Mouse (Mus musculus): ENCODE data around the gene Zdhhc14.
"Not testable (repeated sequence)": the region's sequence is repeated elsewhere in the genome, so short reads cannot be mapped to it uniquely, and the experiment has no call there.

Gene Zdhhc14

GRCm38 (mm10) chr17:5609875-5610552 is 117.7 kb downstream of the Zdhhc14 start:
- no peak for DNase-seq

DNA sequence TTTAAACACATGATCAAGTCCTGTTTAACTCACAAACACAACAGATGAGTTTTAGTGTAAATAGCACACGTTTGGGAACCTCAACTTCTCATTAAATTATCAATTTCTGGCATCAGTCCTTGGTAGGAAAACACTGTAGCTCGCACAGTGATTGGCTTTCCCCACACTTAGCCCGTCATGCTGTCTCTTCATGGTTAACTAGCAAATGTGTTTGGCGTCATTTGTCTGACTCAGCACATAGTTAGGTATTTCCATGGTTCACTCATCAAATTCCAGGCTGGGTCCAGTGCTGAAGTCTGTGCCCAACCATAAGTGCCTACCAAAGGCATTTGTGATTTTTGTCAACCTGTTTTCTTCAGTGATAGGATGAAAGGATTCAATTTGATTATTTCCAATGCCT is 119.9 kb downstream of the Zdhhc14 start:
- no peak for DNase-seq

DNA sequence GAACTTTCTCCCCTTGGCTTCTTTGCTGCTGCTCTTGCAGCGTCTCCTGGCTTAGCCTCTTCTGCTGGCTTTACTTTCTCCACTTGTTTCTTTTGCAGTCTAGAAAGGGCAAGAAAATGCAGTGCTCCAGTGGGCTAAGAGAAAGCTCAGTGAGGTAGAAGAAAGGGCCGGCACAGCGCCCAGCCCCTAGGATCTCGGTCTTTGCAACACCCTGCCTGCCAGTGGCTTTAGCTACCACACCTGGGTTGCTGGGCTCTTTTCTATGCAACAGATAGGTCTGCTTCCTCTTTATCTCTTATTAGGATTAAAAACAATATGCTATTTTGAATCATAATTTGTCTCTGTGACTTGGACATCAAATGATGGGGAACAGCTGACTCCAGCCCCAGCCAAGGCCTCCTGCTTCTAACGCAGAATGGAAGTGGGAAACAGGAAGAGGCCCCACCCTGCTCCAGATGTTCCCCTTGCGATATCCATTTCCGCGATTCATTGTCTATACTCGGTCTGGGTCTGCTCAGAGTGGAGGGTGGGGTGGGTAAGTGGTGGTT is 122.5 kb downstream of the Zdhhc14 start:
- no peak for DNase-seq

- DNase-seq, result no peak
These were observed 129.6 kb downstream of the Zdhhc14 start for GRCm38 (mm10) chr17:5621626-5622591.

- DNase-seq, result no peak
These were observed 130.4 kb downstream of the Zdhhc14 start for GRCm38 (mm10) chr17:5622764-5623163.

GRCm38 (mm10) chr17:5623181-5623580 is 130.8 kb downstream of the Zdhhc14 start:
- DNase-seq, result no peak

DNA sequence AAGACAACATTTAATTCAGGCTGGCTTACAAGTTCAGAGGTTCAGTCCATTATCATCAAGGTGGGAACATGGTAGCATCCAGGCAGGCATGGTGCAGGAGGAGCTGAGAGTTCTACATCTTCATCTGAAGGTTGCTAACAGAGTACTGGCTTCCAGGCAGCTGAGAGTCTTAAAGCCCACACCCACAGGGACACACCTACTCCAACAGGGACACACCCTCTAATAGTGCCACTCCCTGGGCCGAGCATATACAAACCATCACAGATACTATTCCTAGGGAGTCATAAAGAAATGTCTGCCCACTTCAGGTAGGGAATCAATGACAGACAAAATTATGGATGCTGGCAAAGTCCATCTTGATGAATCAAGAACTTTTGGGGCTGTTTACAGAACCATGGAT is 132.5 kb downstream of the Zdhhc14 start:
- DNase-seq, result not testable (repeated sequence)

DNA sequence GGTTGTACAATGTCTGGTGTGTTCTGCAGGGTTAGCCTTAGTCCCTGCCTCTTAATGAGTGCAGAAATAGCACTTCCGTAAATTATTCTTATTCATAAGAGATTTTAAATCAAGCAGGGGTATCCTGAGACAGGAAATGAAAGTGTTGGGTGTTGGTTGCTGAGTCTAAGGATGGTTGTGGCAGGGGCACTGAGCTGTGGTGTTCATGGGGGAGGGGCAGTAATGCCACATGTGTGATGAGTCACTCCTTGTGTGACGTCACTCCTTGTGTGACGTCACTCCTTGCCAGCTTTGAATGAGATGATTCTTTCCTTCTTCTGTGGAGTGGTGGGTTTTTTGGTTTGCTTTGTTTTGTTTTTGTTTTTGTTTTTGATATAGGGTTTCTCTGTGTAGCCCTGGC is 134.0 kb downstream of the Zdhhc14 start:
- DNase-seq, result no peak

DNA sequence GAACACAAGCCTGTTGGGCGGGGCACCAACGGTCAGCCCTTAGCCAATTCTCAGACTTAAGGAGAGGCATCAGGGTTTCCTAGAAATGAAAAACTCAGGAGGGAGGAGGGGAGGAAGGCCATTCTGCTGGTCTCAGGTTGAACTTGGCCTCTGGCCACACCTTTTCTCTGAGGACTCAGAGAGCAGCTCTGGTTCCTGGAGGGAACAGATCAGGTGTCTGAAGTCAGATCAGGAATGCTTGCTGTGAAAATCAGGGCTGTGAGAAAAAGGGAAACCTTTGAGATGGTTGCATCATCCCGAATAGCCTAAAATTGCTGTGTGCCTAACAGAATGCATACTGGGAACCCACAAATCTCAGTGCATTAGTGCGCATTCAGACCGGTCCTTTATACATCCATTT is 135.3 kb downstream of the Zdhhc14 start:
- DNase-seq, result no peak

- DNase-seq, result no peak
These were observed 137.3 kb downstream of the Zdhhc14 start for GRCm38 (mm10) chr17:5629651-5630050.

DNA sequence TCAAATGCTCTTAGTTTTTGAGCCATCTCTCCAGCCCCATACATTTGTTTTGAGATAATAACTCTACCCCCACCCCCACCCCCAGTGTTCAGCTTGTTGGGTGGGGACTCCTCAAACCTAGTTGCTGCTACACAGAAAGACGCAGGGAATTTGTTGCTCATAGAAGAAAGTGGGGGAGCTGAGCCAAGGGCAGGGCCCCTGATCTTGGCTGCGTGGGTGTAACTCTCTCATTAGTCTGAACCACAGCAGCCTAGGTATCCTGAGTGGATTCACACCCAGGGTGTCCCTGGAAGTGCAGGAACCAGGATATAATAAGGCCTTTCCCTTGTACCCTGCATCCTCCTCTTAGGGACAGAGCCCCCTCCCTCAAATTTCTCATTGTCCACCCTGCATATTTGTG is 142.9 kb downstream of the Zdhhc14 start:
- DNase-seq, result no peak

GRCm38 (mm10) chr17:5641436-5641835 is 149.1 kb downstream of the Zdhhc14 start:
- DNase-seq, result no peak

DNA sequence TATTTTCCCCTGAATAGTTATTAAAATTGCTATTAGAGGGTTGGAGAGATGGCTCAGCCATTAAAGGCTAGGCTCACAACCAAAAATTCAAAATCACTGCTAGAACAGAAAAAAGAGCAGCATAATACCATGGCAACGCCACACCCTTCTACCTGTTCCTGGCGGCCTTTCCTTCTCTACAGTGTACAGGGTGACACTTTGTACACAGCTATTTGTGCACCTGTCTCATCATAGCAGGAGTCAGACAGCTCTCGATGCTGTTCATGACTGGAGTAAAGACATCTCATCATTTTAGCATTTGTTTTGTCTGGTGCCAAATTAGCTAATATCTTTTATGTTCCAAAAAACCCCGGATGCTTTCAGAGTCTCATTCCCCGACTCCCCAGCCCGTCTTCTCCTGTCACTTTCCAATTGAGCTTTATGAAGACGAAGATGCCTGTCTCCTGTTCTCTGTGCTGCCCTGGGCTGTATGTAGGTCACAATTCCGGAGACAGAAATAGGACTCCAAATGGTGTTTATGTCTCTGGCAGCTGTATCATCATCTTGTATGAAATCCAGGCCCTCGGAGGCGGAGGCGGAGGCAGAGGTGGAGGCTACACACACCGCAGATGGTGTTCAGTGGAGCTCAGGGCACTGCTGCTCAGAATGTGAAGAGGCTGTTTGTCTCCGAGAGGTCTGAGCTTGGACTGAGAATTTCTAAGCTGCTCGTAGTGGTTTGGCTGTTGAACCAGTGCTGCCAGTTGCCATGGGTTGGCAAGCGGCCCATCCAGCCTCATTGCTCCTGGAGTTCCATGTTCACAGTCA is 150.8 kb downstream of the Zdhhc14 start:
- peak; percentile 82 for DNase-seq

DNA sequence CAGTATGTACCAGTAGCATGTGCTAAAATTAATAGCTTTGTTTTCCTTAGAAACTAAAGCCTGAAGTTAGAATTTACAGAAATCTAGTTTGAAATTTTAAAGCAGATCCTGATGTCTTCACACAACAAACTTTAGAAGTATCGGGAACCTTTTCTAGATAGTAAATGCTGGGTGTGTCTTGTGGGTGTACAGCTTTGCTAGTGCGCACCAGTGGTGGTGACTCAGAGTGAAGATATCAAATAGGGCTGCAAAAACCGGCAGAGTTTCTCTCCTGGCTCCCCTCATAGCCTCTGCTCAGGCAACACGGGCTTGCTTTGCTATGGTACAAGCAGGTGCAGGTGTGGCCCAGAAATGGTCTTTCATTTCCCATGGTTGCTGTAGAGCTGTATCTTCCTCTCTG is 157.8 kb downstream of the Zdhhc14 start:
- no peak for DNase-seq

DNA sequence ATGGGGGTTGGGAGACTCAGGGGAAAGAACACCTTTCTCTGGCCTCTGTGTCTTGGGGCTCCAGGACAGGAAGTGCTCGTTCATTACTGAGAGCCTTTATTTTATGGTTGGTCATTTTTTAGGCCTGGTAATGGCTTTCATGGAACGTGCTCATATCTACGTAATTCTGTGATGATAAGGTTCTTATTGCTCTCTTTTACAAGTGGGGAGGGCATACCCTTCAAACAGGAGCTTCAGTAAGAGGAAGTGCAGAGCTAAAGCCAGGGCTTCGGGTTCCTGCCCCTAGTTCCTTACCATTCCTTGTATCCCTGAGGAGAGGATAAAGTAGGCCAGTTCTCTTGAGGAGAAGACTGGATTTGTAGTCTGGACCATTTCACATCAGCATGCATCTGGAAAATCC is 158.3 kb downstream of the Zdhhc14 start:
- no peak for DNase-seq

DNA sequence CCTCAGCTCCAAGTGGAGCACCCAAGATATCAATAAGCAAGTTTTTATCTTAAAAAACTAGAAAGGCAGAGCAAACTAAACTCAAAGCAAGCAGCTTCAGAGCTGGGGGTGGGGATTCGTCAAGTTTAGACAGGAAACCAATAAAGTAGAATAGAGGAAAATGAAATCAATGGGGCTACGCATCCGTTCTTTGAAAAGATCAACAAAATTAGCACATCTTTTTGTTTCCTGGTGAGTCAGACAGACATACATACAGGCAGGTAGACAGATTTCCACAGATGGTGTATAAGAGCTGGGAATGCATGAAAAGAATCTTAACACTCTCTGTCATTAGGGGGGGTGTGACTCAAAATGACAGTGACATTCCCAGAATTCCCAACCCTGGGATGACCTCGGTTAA is 159.2 kb downstream of the Zdhhc14 start:
- DNase-seq, result no peak

DNA sequence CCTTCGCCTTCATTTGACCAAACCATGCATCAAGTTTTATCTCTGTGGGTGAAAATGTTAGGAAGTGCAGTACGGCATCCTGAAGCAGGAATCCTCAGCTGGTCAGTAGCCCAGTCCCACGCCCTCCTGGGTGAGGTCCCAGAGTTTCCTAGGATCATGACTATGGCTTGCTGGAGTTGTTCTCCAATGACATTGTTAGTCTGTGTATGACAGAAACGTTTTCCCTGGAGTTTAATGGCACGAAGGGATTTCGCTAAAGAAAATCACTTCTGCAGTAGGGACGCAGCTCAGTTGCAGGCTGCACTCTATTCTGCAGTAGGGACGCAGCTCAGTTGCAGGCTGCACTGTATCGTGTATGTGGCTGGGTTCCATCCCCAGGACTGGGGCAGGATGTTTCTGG is 161.6 kb downstream of the Zdhhc14 start:
- no peak for DNase-seq

DNA sequence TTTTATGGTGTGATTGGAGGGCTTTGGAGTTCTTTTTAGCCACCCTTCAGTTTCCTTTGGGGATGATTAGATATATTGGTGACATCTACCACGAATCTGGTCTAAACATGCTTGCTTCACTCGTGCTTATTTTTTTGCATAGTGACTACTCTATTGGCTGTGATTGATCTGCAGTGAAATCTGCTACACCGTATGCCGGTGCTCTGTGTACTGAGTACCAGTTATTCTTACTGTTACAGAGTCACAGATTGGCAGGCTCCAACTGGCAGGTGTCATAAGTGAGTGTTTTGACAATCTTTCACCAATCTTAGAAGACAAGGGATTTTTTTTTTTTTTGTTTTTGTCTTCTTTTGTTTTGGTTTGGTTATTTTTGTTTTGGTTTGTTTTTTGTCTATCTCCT is 163.2 kb downstream of the Zdhhc14 start:
- no peak for DNase-seq

- no peak for DNase-seq
These were observed 168.1 kb downstream of the Zdhhc14 start for GRCm38 (mm10) chr17:5660317-5661080.

GRCm38 (mm10) chr17:5666652-5667051 is 174.3 kb downstream of the Zdhhc14 start:
- DNase-seq, result no peak

DNA sequence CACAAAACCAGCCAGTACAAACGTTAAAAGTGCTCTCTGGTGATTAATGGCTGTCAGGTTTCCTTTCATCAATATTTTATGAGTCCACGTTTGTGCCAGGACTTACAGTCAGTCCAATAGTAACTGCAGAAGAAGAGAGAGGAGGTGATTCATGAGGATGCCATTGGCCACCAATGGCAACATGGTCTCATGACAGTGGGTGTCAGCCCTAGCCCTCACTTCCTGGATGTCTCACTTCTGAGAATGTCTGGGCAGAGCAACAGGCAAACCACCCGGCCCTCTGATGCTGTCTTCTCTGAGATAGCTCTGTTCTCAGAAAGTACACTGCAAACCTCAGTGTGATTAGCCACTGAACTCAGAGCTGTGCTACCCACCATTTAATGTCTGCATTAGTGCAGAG is 176.1 kb downstream of the Zdhhc14 start:
- no peak for DNase-seq

DNA sequence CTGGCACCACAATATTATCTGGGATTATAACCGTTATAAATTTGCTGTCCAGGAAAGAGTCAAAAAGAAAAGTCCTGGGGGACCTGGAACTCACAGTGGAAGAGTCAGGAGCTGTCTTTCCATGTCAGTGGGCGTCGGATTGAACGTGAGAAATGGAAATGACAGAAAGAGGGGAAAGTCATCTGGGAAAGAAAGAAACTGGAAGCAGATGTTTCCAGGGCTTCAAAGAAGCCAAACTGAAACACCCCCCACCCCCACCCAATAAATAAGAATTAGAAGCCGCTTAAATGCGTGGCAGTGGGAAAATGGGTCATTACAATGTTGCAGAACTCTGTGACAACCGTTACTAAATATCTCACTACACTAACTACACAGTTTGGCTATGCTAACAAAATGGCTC is 176.6 kb downstream of the Zdhhc14 start:
- DNase-seq, result no peak
